Mouse (Mus musculus) erythroblast, embryonic 14.5 days (primary cell): ENCODE results near the gene Gnao1.

Experiments
- GATA1 ChIP-seq: IDR thresholded peaks from 2 replicates; pipeline ENCODE4 v1.6.1; 2012; ENCODE audit warnings: low read length, inconsistent platforms, mixed read lengths
- TAL1 ChIP-seq: IDR thresholded peaks from 3 replicates; pipeline ENCODE4 v1.6.1; 2012; ENCODE audit warnings: low read length, inconsistent platforms, mixed read lengths

GRCm38 (mm10) chr8:93868486-93869221, 58.9 kb downstream of the Gnao1 start:
- TF ChIP-seq TAL1 (no peak), GATA1 (no peak)
